Mouse (Mus musculus) CH12.LX (cell line): ENCODE measurements around the gene Nom1. TPM values are rescaled to one million over a fixed set of nuclear protein-coding genes. Genes with fewer than 3 reads are reported as not detected.
A peak's percentile ranks its signal among the peaks of the same experiment; 100 is the strongest.

ENCODE experiments used
- DNase-seq: peaks from one replicate; pipeline ENCODE4 v3.0.0-alpha.2; 2013; ENCODE audit errors: extremely low read depth
- H3K27ac ChIP-seq: 2 replicates; pipeline ENCODE4 v1.5.1; 2012; ENCODE audit warnings: low read depth, mild to moderate bottlenecking, control low read depth, moderate library complexity; ENCODE audit not compliant: insufficient read depth
- H3K27me3 ChIP-seq: replicated peaks from 2 replicates; pipeline ENCODE3; 2012; ENCODE audit warnings: inconsistent platforms
- H3K36me3 ChIP-seq, 2 experiments: replicated peaks in 1 of 2; 2 replicates each; pipeline versions ENCODE3 to v1.6.1; 2012; ENCODE audit warnings: inconsistent platforms in 1 of 2, low read length in 1 of 2, mild to moderate bottlenecking in 1 of 2, mixed read lengths in 1 of 2, moderate library complexity in 1 of 2; ENCODE audit not compliant: control insufficient read depth in 1 of 2, insufficient read depth in 1 of 2
- H3K4me1 ChIP-seq, 2 experiments: 2 replicates each; pipeline ENCODE4 v1.6.1; 2012; ENCODE audit warnings: inconsistent platforms in 1 of 2, moderate library complexity in 1 of 2; ENCODE audit not compliant: insufficient read depth in 2 of 2, control insufficient read depth in 1 of 2
- H3K4me2 ChIP-seq: 2 replicates; pipeline ENCODE4 v1.6.1; 2012; ENCODE audit warnings: low read depth, mild to moderate bottlenecking, control low read depth; ENCODE audit not compliant: poor library complexity, insufficient read depth, severe bottlenecking
- H3K4me3 ChIP-seq, 3 experiments: fragments of 150-350 bp in 1 of 3; sonication (generic) in 1 of 3; replicated peaks in 1 of 3; 2 replicates each; pipeline versions ENCODE3 to v1.5.1; 2011 to 2012; ENCODE audit warnings: low read depth in 2 of 3, low read length in 2 of 3, mild to moderate bottlenecking in 2 of 3, moderate library complexity in 2 of 3, control low read depth in 1 of 3, improper control_type of control experiment in 1 of 3, inconsistent platforms in 1 of 3, mixed read lengths in 1 of 3; ENCODE audit not compliant: poor library complexity in 1 of 3
- H3K79me2 ChIP-seq: replicated peaks from 2 replicates; pipeline ENCODE4 v1.6.1; 2012; ENCODE audit warnings: mild to moderate bottlenecking, moderate library complexity; ENCODE audit not compliant: control insufficient read depth, poor library complexity, insufficient read depth, severe bottlenecking; ENCODE audit errors: extremely low read depth
- H3K9ac ChIP-seq: 2 replicates; pipeline ENCODE4 v1.6.1; 2012; ENCODE audit warnings: low read depth, mild to moderate bottlenecking, control low read depth, moderate library complexity; ENCODE audit not compliant: insufficient read depth
- H3K9me3 ChIP-seq: replicated peaks from 2 replicates; pipeline ENCODE3; 2012; ENCODE audit warnings: low read length, inconsistent platforms, mixed read lengths
- BHLHE40 ChIP-seq: IDR thresholded peaks from 2 replicates; pipeline ENCODE4 v1.6.1; 2011; ENCODE audit warnings: mild to moderate bottlenecking, low read depth, low read length, improper control_type of control experiment
- CHD1 ChIP-seq: IDR thresholded peaks from 2 replicates; pipeline ENCODE4 v1.6.1; 2012; ENCODE audit warnings: low read depth, low read length, improper control_type of control experiment, inconsistent platforms
- CHD2 ChIP-seq: IDR thresholded peaks from 2 replicates; pipeline ENCODE4 v1.6.1; 2011; ENCODE audit warnings: low read length, improper control_type of control experiment
- CTCF ChIP-seq, 2 experiments: IDR thresholded peaks in 1 of 2; conservative IDR thresholded peaks in 1 of 2; 2 replicates each; pipeline ENCODE4 v1.5.1; 2011 to 2012; ENCODE audit warnings: low read depth in 2 of 2, low read length in 2 of 2, improper control_type of control experiment in 1 of 2, inconsistent platforms in 1 of 2, mild to moderate bottlenecking in 1 of 2, moderate library complexity in 1 of 2
- E2F4 ChIP-seq: IDR thresholded peaks from 2 replicates; pipeline ENCODE4 v1.6.1; 2011; ENCODE audit warnings: low read depth, low read length, improper control_type of control experiment; ENCODE audit not compliant: insufficient replicate concordance
- HCFC1 ChIP-seq: IDR thresholded peaks from 2 replicates; pipeline ENCODE4 v1.6.1; 2012; ENCODE audit warnings: low read depth, mild to moderate bottlenecking, inconsistent platforms, low read length, improper control_type of control experiment
- IRF4 ChIP-seq: IDR thresholded peaks from 2 replicates; pipeline ENCODE4 v1.6.1; 2014; ENCODE audit warnings: low read depth, mild to moderate bottlenecking, inconsistent platforms, low read length, improper control_type of control experiment
- KAT2A ChIP-seq: IDR thresholded peaks from 2 replicates; pipeline ENCODE4 v1.6.1; 2012; ENCODE audit warnings: low read length, improper control_type of control experiment, inconsistent platforms; ENCODE audit not compliant: insufficient replicate concordance
- MAZ ChIP-seq: IDR thresholded peaks from 2 replicates; pipeline ENCODE4 v1.6.1; 2012; ENCODE audit warnings: low read depth, mild to moderate bottlenecking, inconsistent platforms, low read length, improper control_type of control experiment, moderate library complexity
- MXI1 ChIP-seq: IDR thresholded peaks from 2 replicates; pipeline ENCODE4 v1.6.1; 2011; ENCODE audit warnings: mild to moderate bottlenecking, low read depth, low read length, improper control_type of control experiment
- SMC3 ChIP-seq: IDR thresholded peaks from 2 replicates; pipeline ENCODE4 v1.6.1; 2011; ENCODE audit warnings: low read depth, low read length, improper control_type of control experiment
- TBP ChIP-seq: conservative IDR thresholded peaks from 2 replicates; pipeline ENCODE4 v1.6.1; 2011; ENCODE audit warnings: low read depth, low read length, improper control_type of control experiment
- TCF12 ChIP-seq: IDR thresholded peaks from 2 replicates; pipeline ENCODE4 v1.6.1; 2014; ENCODE audit warnings: low read depth, mild to moderate bottlenecking, inconsistent platforms, low read length, improper control_type of control experiment
- USF2 ChIP-seq: conservative IDR thresholded peaks from 2 replicates; pipeline ENCODE4 v1.6.1; 2011; ENCODE audit warnings: low read depth, low read length, improper control_type of control experiment
- ZKSCAN1 ChIP-seq: IDR thresholded peaks from 2 replicates; pipeline ENCODE4 v1.6.1; 2012; ENCODE audit warnings: low read depth, inconsistent platforms, low read length, improper control_type of control experiment, borderline replicate concordance
- ZNF384 ChIP-seq: IDR thresholded peaks from 2 replicates; pipeline ENCODE4 v1.6.1; 2012; ENCODE audit warnings: low read depth, low read length, improper control_type of control experiment, inconsistent platforms
- dilution Hi-C: fragments of 300-500 bp; cut with MboI; formaldehyde crosslinking; loops from 2 replicates; pipeline ENCODE4 v1.14.3; 2020; ENCODE audit warnings: low sequenced_read_pairs; ENCODE audit not compliant: extremely low pct_unique_long_range_greater_than_20kb, extremely low pct_ligation_motif_present
- in situ Hi-C: fragments of 300-500 bp; cut with MboI; formaldehyde crosslinking; loops from 3 replicates; pipeline ENCODE4 v1.14.3; 2019; ENCODE audit warnings: low sequenced_read_pairs, low pct_ligation_motif_present, low pct_unique_long_range_greater_than_20kb, mixed read lengths
- polyA plus RNA-seq: library from polyadenylated mRNA; unstranded; fragments of >175 nt; gene quantifications from 2 replicates; pipeline ENCODE4 v1.2.1, GENCODE M21; 2012; ENCODE audit warnings: low read depth; ENCODE audit not compliant: insufficient read length
- total RNA-seq, 2 experiments: library from RNA; depleted of rRNA; stranded (reverse); fragments of 300-350 nt in 1 of 2; fragments of >200 nt in 1 of 2; gene quantifications; 2 replicates each; pipeline ENCODE4 v1.2.3; 2012 to 2014

Nom1 gene
- total and polyA plus RNA-seq, 3 experiments: 23.7 to 30.6 (median 28.6) TPM

DNA sequence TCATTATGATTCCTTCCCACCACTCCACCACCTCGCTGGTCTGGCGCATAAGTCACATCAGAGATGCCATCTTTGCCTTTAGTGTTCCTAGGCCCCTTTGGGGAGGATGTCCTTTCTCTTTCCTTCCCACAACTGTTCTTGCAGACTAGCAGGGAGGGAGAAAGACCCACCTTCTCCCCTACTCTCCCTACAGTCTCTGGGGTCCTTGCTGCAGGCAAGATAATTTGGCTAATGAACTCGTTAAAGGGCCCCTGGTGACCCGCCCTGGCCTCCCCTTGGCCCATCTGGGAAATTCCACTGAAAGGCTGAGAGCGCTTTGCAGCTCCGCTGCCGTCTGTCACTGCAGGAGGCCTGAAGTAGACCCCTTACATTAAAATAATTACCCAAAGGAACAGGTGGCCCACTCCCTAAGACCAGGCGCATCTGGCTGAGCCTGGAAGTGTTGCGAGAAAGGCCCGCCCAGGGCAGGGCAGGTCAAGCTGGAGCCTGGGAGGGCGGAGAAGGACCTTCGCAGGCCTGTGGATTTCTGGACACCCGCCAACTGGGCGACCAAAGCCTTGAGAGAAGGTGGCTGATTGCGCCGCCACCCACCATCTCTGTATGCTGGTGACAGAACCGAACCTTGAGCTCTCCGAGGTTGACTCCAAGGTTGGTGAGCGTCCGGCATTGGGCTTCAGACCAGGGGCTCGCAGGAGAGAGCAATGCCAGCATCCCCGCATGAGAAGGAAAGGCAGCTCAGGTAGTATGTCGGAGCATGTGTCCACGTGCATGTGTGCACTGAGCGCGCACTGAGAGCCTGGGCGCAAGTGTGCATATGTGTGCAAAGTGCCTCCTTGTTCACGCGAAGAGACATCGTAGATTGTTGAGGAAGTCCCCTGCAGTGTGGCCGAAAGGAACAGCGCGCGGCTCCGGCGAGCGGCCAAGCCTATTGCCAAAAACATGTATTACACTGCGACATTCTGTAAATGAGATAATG is 50.8 kb downstream of the Nom1 start:
- H3K27ac ChIP-seq: peak overlapping the region; percentile 5; the same call in 1 of the 2 replicates
- H3K9ac ChIP-seq: no peak overlapping the region
- TF ChIP-seq HCFC1 (no peak), CHD2 (no peak), ZNF384 (no peak), USF2 (no peak), TBP (no peak), KAT2A (no peak), MAZ (no peak), CHD1 (no peak), ZKSCAN1 (no peak), BHLHE40 (no peak), IRF4 (no peak), E2F4 (no peak), MXI1 (no peak), CTCF (conservative IDR thresholded peaks at IDR 0.05 in 1 of 2, IDR thresholded peaks at IDR 0.05 in 1 of 2; ENCODE audit: low read depth in 2 of 2, low read length in 2 of 2) (no peak), TCF12 (no peak)
- H3K9me3 ChIP-seq: no peaks in the 10 kb centered on the region
- peak; percentile 24 for DNase-seq
- H3K4me2 ChIP-seq: peak overlapping the region; percentile 30; the same call in 1 of the 2 replicates
- in situ Hi-C loops (no loop called here), dilution Hi-C loops (no loop called here)
- H3K27me3 ChIP-seq: no peaks in the 10 kb centered on the region
- H3K4me1 ChIP-seq: peaks cover 12 to 58% of the 10 kb centered on the region in 2 experiments
- peak overlapping the region in 1 of 3 experiments; percentile 15 for H3K4me3 ChIP-seq
- H3K79me2 ChIP-seq: no peaks in the 10 kb centered on the region
- H3K36me3 ChIP-seq: no peaks in the 10 kb centered on the region

GRCm38 (mm10) chr5:29485941-29486320 is 51.5 kb downstream of the Nom1 start:
- no peak overlapping the region for H3K4me2 ChIP-seq
- DNase-seq: no peak
- no peaks in the 10 kb centered on the region for H3K79me2 ChIP-seq
- dilution Hi-C loops (no loop called here), in situ Hi-C loops (no loop called here)
- no peaks in the 10 kb centered on the region for H3K27me3 ChIP-seq
- no peak overlapping the region for H3K9ac ChIP-seq
- no peaks in the 10 kb centered on the region for H3K36me3 ChIP-seq
- no peaks in the 10 kb centered on the region for H3K9me3 ChIP-seq
- TF ChIP-seq CHD1: no peak
- TF ChIP-seq SMC3: no peak
- H3K27ac ChIP-seq: no peak overlapping the region
- peaks cover 12 to 60% of the 10 kb centered on the region in 2 experiments for H3K4me1 ChIP-seq
- H3K4me3 ChIP-seq: peak overlapping the region in 1 of 3 experiments; percentile 15
